Mouse (Mus musculus) bone marrow macrophage, adult 2 months (primary cell): Measurements from ENCODE around the gene Ptprg.

Experiments used
- CTCF ChIP-seq: IDR thresholded peaks from 2 replicates; pipeline ENCODE4 v1.5.1; 2012; ENCODE audit warnings: low read depth, mild to moderate bottlenecking, low read length, moderate library complexity
- POLR2A ChIP-seq: IDR thresholded peaks from 2 replicates; pipeline ENCODE4 v1.6.1; 2012; ENCODE audit warnings: mild to moderate bottlenecking, low read depth, low read length, borderline replicate concordance

DNA sequence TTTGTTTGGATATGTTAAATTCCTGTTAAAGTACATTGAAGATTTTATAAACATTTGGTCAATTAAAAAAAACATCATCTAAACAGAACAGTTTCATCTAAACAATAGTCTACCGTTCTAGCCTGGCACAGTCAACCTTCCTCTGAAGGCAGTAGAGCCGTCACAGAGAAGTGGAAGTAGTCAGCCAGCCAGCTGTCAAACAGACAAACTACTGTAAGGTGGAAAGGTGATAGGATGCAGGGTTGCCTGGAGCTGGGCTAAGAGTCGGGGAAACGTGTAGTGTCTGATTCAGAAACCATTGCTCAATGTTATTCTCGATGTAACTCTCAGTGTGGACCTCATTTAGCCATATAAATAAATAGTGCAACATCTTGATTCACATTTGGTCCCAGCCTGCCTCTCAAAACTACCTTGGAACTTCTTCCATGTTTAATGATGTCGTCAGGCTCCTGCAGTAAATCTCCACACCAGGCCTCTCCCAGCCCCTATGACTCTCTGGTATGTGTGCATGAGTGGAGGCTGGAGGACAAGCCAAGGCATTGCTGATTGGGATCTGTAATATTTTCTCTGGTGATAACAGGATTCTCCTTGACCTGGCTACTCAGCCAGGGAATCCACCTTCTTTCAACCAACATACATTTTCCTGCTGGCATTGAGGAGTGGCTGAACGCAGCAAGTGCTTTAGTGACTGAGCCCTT, 178.0 kb downstream of the Ptprg start:
- TF ChIP-seq POLR2A = no peak
- TF ChIP-seq CTCF = no peak
